Mouse (Mus musculus): ENCODE results near the gene Mars. TPM values are rescaled to one million over a fixed set of nuclear protein-coding genes. Genes with fewer than 3 reads are reported as not detected.
"Not testable (repeated sequence)": the region's sequence is repeated elsewhere in the genome, so short reads cannot be mapped to it uniquely, and the experiment has no call there.

The Mars gene
- polyA plus RNA-seq, 1 experiment from 2014 or later: 100 TPM

- Histone ChIP-seq H3K27me3 (ENCODE audit: control insufficient read depth, insufficient read depth, low read depth, low read length) (peaks cover 5% of the 10 kb centered on the region), H3K4me1 (ENCODE audit: control insufficient read depth, low read depth, low read length) (peaks cover 28% of the 10 kb centered on the region), H3K36me3 (ENCODE audit: control insufficient read depth, insufficient read depth) (no peaks in the 10 kb centered on the region), H3K4me3 (ENCODE audit: low read depth, low read length) (0 out of 2 replicates have a peak within 1 kb of the TSS, but pooled peaks have one; percentile 1), H3K9ac (ENCODE audit: low read depth, low read length) (no peak within 1 kb of the TSS), H3K27ac (ENCODE audit: low read length) (peak within 1 kb of the TSS; percentile 36), H3K9me3 (replicated peaks; ENCODE audit: control insufficient read depth, low read length) (no peaks in the 10 kb centered on the region), H3K4me2 (ENCODE audit: low read depth, low read length) (0 out of 2 replicates have a peak within 1 kb of the TSS, but pooled peaks have one; percentile 7)
- ATAC-seq (ENCODE audit: low read depth): no peak
- 51% methylated on average over 3 of the region's 3 CpGs for whole genome bisulfite sequencing (ENCODE audit: insufficient replicate concordance)
These were observed 10.0 kb upstream of the Mars start, which contains the start of gene Arhgap9 for GRCm38 (mm10) chr10:127321621-127322020. TSS of gene Arhgap9 (plus strand) at chr10:127321964.

- H3K36me3 ChIP-seq (ENCODE audit: control insufficient read depth, insufficient read depth): no peaks in the 10 kb centered on the region
- peaks cover 14% of the 10 kb centered on the region for H3K4me1 ChIP-seq (ENCODE audit: control insufficient read depth, low read depth, low read length)
- no peak overlapping the region for H3K27ac ChIP-seq (ENCODE audit: low read length)
- H3K4me3 ChIP-seq (ENCODE audit: low read depth, low read length): no peak overlapping the region
- no peaks in the 10 kb centered on the region for H3K27me3 ChIP-seq (ENCODE audit: control insufficient read depth, insufficient read depth, low read depth, low read length)
- ATAC-seq (ENCODE audit: low read depth): no peak
- 71% methylated on average over 7 of the region's 7 CpGs for WGBS (ENCODE audit: insufficient replicate concordance)
- no peak overlapping the region for H3K4me2 ChIP-seq (ENCODE audit: low read depth, low read length)
- no peak overlapping the region for H3K9ac ChIP-seq (ENCODE audit: low read depth, low read length)
- no peaks in the 10 kb centered on the region for H3K9me3 ChIP-seq (replicated peaks; ENCODE audit: control insufficient read depth, low read length)
These were observed 8.4 kb upstream of the Mars start for GRCm38 (mm10) chr10:127319969-127320368.

GRCm38 (mm10) chr10:127318009-127318408, 6.4 kb upstream of the Mars start:
- ATAC-seq (ENCODE audit: low read depth): no peak
- Histone ChIP-seq H3K4me3 (ENCODE audit: low read depth, low read length) (no peak overlapping the region), H3K9ac (ENCODE audit: low read depth, low read length) (no peak overlapping the region), H3K9me3 (replicated peaks; ENCODE audit: control insufficient read depth, low read length) (no peaks in the 10 kb centered on the region), H3K27ac (ENCODE audit: low read length) (0 out of 2 replicates have a peak overlapping the region, but pooled peaks have one; percentile 1), H3K36me3 (ENCODE audit: control insufficient read depth, insufficient read depth) (no peaks in the 10 kb centered on the region), H3K4me1 (ENCODE audit: control insufficient read depth, low read depth, low read length) (peaks cover 10% of the 10 kb centered on the region), H3K27me3 (ENCODE audit: control insufficient read depth, insufficient read depth, low read depth, low read length) (no peaks in the 10 kb centered on the region), H3K4me2 (ENCODE audit: low read depth, low read length) (no peak overlapping the region)
- 20% methylated on average over 4 of the region's 4 CpGs for WGBS (ENCODE audit: insufficient replicate concordance)

GRCm38 (mm10) chr10:127317277-127317676, 5.7 kb upstream of the Mars start:
- Histone ChIP-seq H3K36me3 (ENCODE audit: control insufficient read depth, insufficient read depth) (no peaks in the 10 kb centered on the region), H3K4me1 (ENCODE audit: control insufficient read depth, low read depth, low read length) (peaks cover 15% of the 10 kb centered on the region), H3K9ac (ENCODE audit: low read depth, low read length) (no peak overlapping the region), H3K4me3 (ENCODE audit: low read depth, low read length) (no peak overlapping the region), H3K4me2 (ENCODE audit: low read depth, low read length) (no peak overlapping the region), H3K27ac (ENCODE audit: low read length) (no peak overlapping the region), H3K9me3 (replicated peaks; ENCODE audit: control insufficient read depth, low read length) (no peaks in the 10 kb centered on the region), H3K27me3 (ENCODE audit: control insufficient read depth, insufficient read depth, low read depth, low read length) (no peaks in the 10 kb centered on the region)
- 21% methylated on average over 2 of the region's 2 CpGs for WGBS (ENCODE audit: insufficient replicate concordance)
- peak; percentile 82 for ATAC-seq (ENCODE audit: low read depth)

- H3K27me3 ChIP-seq (ENCODE audit: control insufficient read depth, insufficient read depth, low read depth, low read length); H3K9ac ChIP-seq (ENCODE audit: low read depth, low read length); H3K9me3 ChIP-seq (replicated peaks; ENCODE audit: control insufficient read depth, low read length); ATAC-seq (ENCODE audit: low read depth); H3K4me2 ChIP-seq (ENCODE audit: low read depth, low read length); H3K4me3 ChIP-seq (ENCODE audit: low read depth, low read length); H3K27ac ChIP-seq (ENCODE audit: low read length); H3K36me3 ChIP-seq (ENCODE audit: control insufficient read depth, insufficient read depth): not testable (repeated sequence)
- WGBS (ENCODE audit: insufficient replicate concordance): 66% methylated on average over 1 of the region's 1 CpGs
- H3K4me1 ChIP-seq (ENCODE audit: control insufficient read depth, low read depth, low read length): peaks cover 24% of the 10 kb centered on the region
These were observed 3.4 kb upstream of the Mars start for GRCm38 (mm10) chr10:127314950-127315349.

- H3K4me1 ChIP-seq (ENCODE audit: control insufficient read depth, low read depth, low read length): peaks cover 26% of the 10 kb centered on the region
- not testable (repeated sequence) for H3K36me3 ChIP-seq (ENCODE audit: control insufficient read depth, insufficient read depth); H3K9ac ChIP-seq (ENCODE audit: low read depth, low read length); H3K4me2 ChIP-seq (ENCODE audit: low read depth, low read length); H3K4me3 ChIP-seq (ENCODE audit: low read depth, low read length); H3K27me3 ChIP-seq (ENCODE audit: control insufficient read depth, insufficient read depth, low read depth, low read length); ATAC-seq (ENCODE audit: low read depth); H3K27ac ChIP-seq (ENCODE audit: low read length); H3K9me3 ChIP-seq (replicated peaks; ENCODE audit: control insufficient read depth, low read length)
- WGBS (ENCODE audit: insufficient replicate concordance): 85% methylated on average over 5 of the region's 5 CpGs
These were observed 1.9 kb upstream of the Mars start for GRCm38 (mm10) chr10:127313516-127313915.

- H3K27ac ChIP-seq (ENCODE audit: low read length): peak overlapping the region; percentile 56
- peaks cover 22% of the 10 kb centered on the region for H3K4me1 ChIP-seq (ENCODE audit: control insufficient read depth, low read depth, low read length)
- H3K9me3 ChIP-seq (replicated peaks; ENCODE audit: control insufficient read depth, low read length): no peaks in the 10 kb centered on the region
- no peak overlapping the region for H3K4me3 ChIP-seq (ENCODE audit: low read depth, low read length)
- H3K4me2 ChIP-seq (ENCODE audit: low read depth, low read length): peak overlapping the region; percentile 79
- ATAC-seq (ENCODE audit: low read depth): no peak
- H3K36me3 ChIP-seq (ENCODE audit: control insufficient read depth, insufficient read depth): peaks cover 11% of the 10 kb centered on the region
- H3K27me3 ChIP-seq (ENCODE audit: control insufficient read depth, insufficient read depth, low read depth, low read length): no peaks in the 10 kb centered on the region
- 0 out of 2 replicates have a peak overlapping the region, but pooled peaks have one; percentile 3 for H3K9ac ChIP-seq (ENCODE audit: low read depth, low read length)
- WGBS (ENCODE audit: insufficient replicate concordance): 34% methylated on average over 4 of the region's 4 CpGs
These were observed 1.3 kb upstream of the Mars start for GRCm38 (mm10) chr10:127312858-127313257.

- peaks cover 17% of the 10 kb centered on the region for H3K36me3 ChIP-seq (ENCODE audit: control insufficient read depth, insufficient read depth)
- peak; percentile 46 for ATAC-seq (ENCODE audit: low read depth)
- H3K9me3 ChIP-seq (replicated peaks; ENCODE audit: control insufficient read depth, low read length): no peaks in the 10 kb centered on the region
- peak overlapping the region; percentile 94 for H3K27ac ChIP-seq (ENCODE audit: low read length)
- peak overlapping the region; percentile 79 for H3K4me2 ChIP-seq (ENCODE audit: low read depth, low read length)
- H3K4me3 ChIP-seq (ENCODE audit: low read depth, low read length): peak overlapping the region; percentile 90
- no peaks in the 10 kb centered on the region for H3K27me3 ChIP-seq (ENCODE audit: control insufficient read depth, insufficient read depth, low read depth, low read length)
- WGBS (ENCODE audit: insufficient replicate concordance): under 1% methylated on average over 4 of the region's 4 CpGs
- H3K9ac ChIP-seq (ENCODE audit: low read depth, low read length): peak overlapping the region; percentile 96
- peaks cover 19% of the 10 kb centered on the region for H3K4me1 ChIP-seq (ENCODE audit: control insufficient read depth, low read depth, low read length)
These were observed 730 bp upstream of the Mars start for GRCm38 (mm10) chr10:127312356-127312676.

GRCm38 (mm10) chr10:127310523-127311475, 787 bp downstream of the Mars start:
- peak overlapping the region; percentile 94 for H3K27ac ChIP-seq (ENCODE audit: low read length)
- H3K4me2 ChIP-seq (ENCODE audit: low read depth, low read length): peak overlapping the region; percentile 83
- H3K9ac ChIP-seq (ENCODE audit: low read depth, low read length): peak overlapping the region; percentile 96
- peaks cover 16% of the 10 kb centered on the region for H3K4me1 ChIP-seq (ENCODE audit: control insufficient read depth, low read depth, low read length)
- no peaks in the 10 kb centered on the region for H3K27me3 ChIP-seq (ENCODE audit: control insufficient read depth, insufficient read depth, low read depth, low read length)
- ATAC-seq (ENCODE audit: low read depth): peak; percentile 42
- peak overlapping the region; percentile 90 for H3K4me3 ChIP-seq (ENCODE audit: low read depth, low read length)
- H3K36me3 ChIP-seq (ENCODE audit: control insufficient read depth, insufficient read depth): peaks cover 32% of the 10 kb centered on the region
- no peaks in the 10 kb centered on the region for H3K9me3 ChIP-seq (replicated peaks; ENCODE audit: control insufficient read depth, low read length)
- 17% methylated on average over 23 of the region's 23 CpGs for WGBS (ENCODE audit: insufficient replicate concordance)
